In genomic region chr12:70711030-70711429, GRCm38 (mm10) we compare ENCODE assay signal across 38 mouse cellular contexts.
A peak's percentile ranks its signal among the peaks of the same experiment; 100 is the strongest.
DNase-seq lines count a peak whose midpoint lies in the region; ATAC-seq and TF ChIP-seq lines count a peak whose summit lies in the region.
"Had no signal": no experiment of that assay in that cellular context is flagged by ENCODE, and none has a peak within 500 bp of the region (broad histone marks: within the 10 kb centered on the region; RNA-seq: fewer than 3 reads in every experiment).

No protein-coding gene starts in this region.

- H3K9me3 ChIP-seq in lung, postnatal 0 days (ENCODE audit: low read length) = no peaks in the 10 kb centered on the region
- H3K9me3 ChIP-seq: embryonic facial prominence, embryonic 12.5 days; forebrain, embryonic 10.5 days; heart, embryonic 13.5 days; limb, embryonic 10.5 days; limb, embryonic 15.5 days; liver, embryonic 13.5 days; neural tube, embryonic 13.5 days; stomach, embryonic 15.5 days had no signal

- no peaks in the 10 kb centered on the region for H3K36me3 ChIP-seq in lung, postnatal 0 days (ENCODE audit: insufficient read depth, low read length)
- H3K36me3 ChIP-seq: embryonic facial prominence, embryonic 12.5 days; forebrain, embryonic 10.5 days; heart, embryonic 13.5 days; limb, embryonic 10.5 days; limb, embryonic 15.5 days; liver, embryonic 13.5 days; neural tube, embryonic 13.5 days; stomach, embryonic 15.5 days had no signal

- no peak for ATAC-seq in lung, postnatal 0 days
- ATAC-seq: forebrain, embryonic 16.5 days; hindbrain, embryonic 16.5 days; intestine, embryonic 16.5 days; midbrain, embryonic 16.5 days had no signal

- DNase-seq in lung, postnatal 0 days (ENCODE audit: low spot score) = peak; percentile 10
- DNase-seq in lung, postnatal 10 days = no peak
- DNase-seq in ES-CJ7 (ENCODE audit: low read depth, low spot score) = peak; percentile 84
- DNase-seq in brain, adult 2 months (ENCODE audit: low read depth, low spot score) = peak; percentile 44
- peak; percentile 30 for DNase-seq in naive thymus-derived CD4-positive, alpha-beta T cell, adult 2 months (ENCODE audit: low read depth)
- DNase-seq in thymus, postnatal 4 days = no peak
- no peak for DNase-seq in B cell, adult 2 months
- no peak for DNase-seq in left cerebral cortex, postnatal 14 days (ENCODE audit: low spot score in 2 of 2)
- DNase-seq: adrenal gland, adult 8-10 months; cerebellum, adult 11 months; cerebellum, adult 9-11 months; embryo, embryonic 11 days; gastrocnemius, adult 2 months; gastrocnemius, postnatal 36 days; heart, adult 2 months; heart, postnatal 10 days; kidney, adult 8-10 months; kidney, postnatal 4 days; layer of hippocampus, postnatal 36 days; liver, embryonic 13.5 days; lung, adult 18-20 months; lung, postnatal 36 days; retina, postnatal 1 day; right cerebral cortex, postnatal 14 days; thymus, postnatal 14 days had no signal

- TF ChIP-seq CTCF in lung, postnatal 0 days (IDR thresholded peaks at IDR 0.05) = no peak

- peaks cover 24% of the 10 kb centered on the region for H3K4me1 ChIP-seq in lung, postnatal 0 days (ENCODE audit: insufficient read depth, low read depth, low read length)
- H3K4me1 ChIP-seq: neural tube, embryonic 13.5 days had no signal

- no peak overlapping the region for H3K4me2 ChIP-seq in lung, postnatal 0 days (replicated peaks; ENCODE audit: low read depth, low read length)
- H3K4me2 ChIP-seq: embryonic facial prominence, embryonic 12.5 days; heart, embryonic 13.5 days; limb, embryonic 15.5 days; liver, embryonic 13.5 days; midbrain, embryonic 11.5 days; neural tube, embryonic 13.5 days; stomach, embryonic 15.5 days had no signal

- no peak overlapping the region for H3K4me3 ChIP-seq in lung, postnatal 0 days (ENCODE audit: low read depth, low read length)
- H3K4me3 ChIP-seq: embryonic facial prominence, embryonic 12.5 days; forebrain, embryonic 10.5 days; gastrocnemius, adult 2 months; heart, adult 2 months; heart, embryonic 13.5 days; limb, embryonic 10.5 days; limb, embryonic 15.5 days; liver, embryonic 13.5 days; neural tube, embryonic 13.5 days; stomach, embryonic 15.5 days had no signal

- H3K27me3 ChIP-seq in lung, postnatal 0 days (replicated peaks; ENCODE audit: insufficient read depth, low read length) = no peaks in the 10 kb centered on the region
- H3K27me3 ChIP-seq: embryonic facial prominence, embryonic 12.5 days; heart, embryonic 13.5 days; limb, embryonic 15.5 days; liver, embryonic 13.5 days; neural tube, embryonic 13.5 days; stomach, embryonic 15.5 days had no signal

- WGBS in lung, postnatal 0 days = 42% methylated on average over 5 of the region's 5 CpGs

- H3K9ac ChIP-seq in lung, postnatal 0 days (replicated peaks; ENCODE audit: low read depth) = no peak overlapping the region
- H3K9ac ChIP-seq: embryonic facial prominence, embryonic 12.5 days; heart, embryonic 13.5 days; limb, embryonic 15.5 days; liver, embryonic 13.5 days; neural tube, embryonic 13.5 days; stomach, embryonic 15.5 days had no signal

- H3K27ac ChIP-seq in lung, postnatal 0 days (ENCODE audit: low read length) = no peak overlapping the region
- H3K27ac ChIP-seq: embryonic facial prominence, embryonic 12.5 days; forebrain, embryonic 10.5 days; gastrocnemius, adult 2 months; heart, adult 2 months; heart, embryonic 13.5 days; kidney, postnatal 0 days; limb, embryonic 10.5 days; limb, embryonic 15.5 days; liver, embryonic 13.5 days; neural tube, embryonic 13.5 days; stomach, embryonic 15.5 days had no signal

- no peak for TF ChIP-seq EP300 in lung, postnatal 0 days (IDR thresholded peaks at IDR 0.05)

- intact Hi-C loops in left cerebral cortex, postnatal 14 days (cut with DNase I) = loop anchor here (5.0 kb wide), 1 partner anchor 116 kb away; the partner anchor contains the start of gene Frmd6

Comparison
In these comparisons a context has a peak if more than half of its experiments do, and no peak if none do; other contexts are left out.
1. DNase-seq: peak in lung, postnatal 0 days (single experiment), ES-CJ7 (single experiment), brain, adult 2 months (single experiment) and naive thymus-derived CD4-positive, alpha-beta T cell, adult 2 months (single experiment); none in lung, postnatal 10 days (single experiment), thymus, postnatal 4 days (single experiment), B cell, adult 2 months (0 of 2) and left cerebral cortex, postnatal 14 days (0 of 2).